Mouse (Mus musculus) forebrain, postnatal 0 days (tissue): ENCODE data around the gene Mcu. TPM values are rescaled to one million over a fixed set of nuclear protein-coding genes. Genes with fewer than 3 reads are reported as not detected.

Experiments used
- ATAC-seq: fragments of 200-750 bp; cut with Nextera tagmentation; 2 replicates; pipeline ENCODE4 v1.8.0; 2017; ENCODE audit warnings: mild to moderate bottlenecking, moderate library complexity
- DNase-seq: peaks from one replicate; pipeline ENCODE4 v3.0.0-alpha.2; 2015
- H3K27ac ChIP-seq: fragments of 300-500 bp; sonication (generic); 2 replicates; pipeline ENCODE4 v1.5.1; 2014; ENCODE audit warnings: low read depth, mild to moderate bottlenecking, antibody characterized with exemption, low read length, moderate library complexity, mixed read lengths
- H3K27me3 ChIP-seq: fragments of 300-500 bp; sonication (generic); 2 replicates; pipeline ENCODE4 v1.6.1; 2014; ENCODE audit warnings: mild to moderate bottlenecking, low read length, mixed read lengths; ENCODE audit not compliant: insufficient read depth
- H3K36me3 ChIP-seq: fragments of 300-500 bp; sonication (generic); 2 replicates; pipeline ENCODE4 v1.6.1; 2014; ENCODE audit warnings: mild to moderate bottlenecking, moderate library complexity; ENCODE audit not compliant: insufficient read depth
- H3K4me1 ChIP-seq: fragments of 300-500 bp; sonication (generic); 2 replicates; pipeline ENCODE4 v1.6.1; 2014; ENCODE audit warnings: antibody characterized with exemption; ENCODE audit not compliant: insufficient read depth
- H3K4me2 ChIP-seq: fragments of 300-500 bp; sonication (generic); 2 replicates; pipeline ENCODE4 v1.6.1; 2014; ENCODE audit warnings: low read depth, mild to moderate bottlenecking, moderate library complexity
- H3K4me3 ChIP-seq: fragments of 300-500 bp; sonication (generic); 2 replicates; pipeline ENCODE4 v1.5.1; 2014; ENCODE audit warnings: low read depth, low read length, mixed read lengths
- H3K9ac ChIP-seq: fragments of 300-500 bp; sonication (generic); 2 replicates; pipeline ENCODE4 v1.6.1; 2014; ENCODE audit warnings: mild to moderate bottlenecking
- H3K9me3 ChIP-seq: fragments of 300-500 bp; sonication (generic); 2 replicates; pipeline ENCODE4 v1.6.1; 2016; ENCODE audit warnings: low read length
- CTCF ChIP-seq: sonication (generic); IDR thresholded peaks from 2 replicates; pipeline ENCODE4 v1.5.1; 2016; ENCODE audit warnings: antibody characterized with exemption, control low read depth, low read depth
- WGBS: fragments of 180-500 bp; shearing (Covaris S2); extraction: QIAGEN DNeasy Blood & Tissue Kit; methylation state at CpG from one replicate; pipeline ENCODE4 v1.1.7; 2014; 5-methylcytosine and 5-hydroxymethylcytosine counted together
- polyA plus RNA-seq: library from polyadenylated mRNA; unstranded; fragments of >200 nt; fragmentation: Nextera tagmentation; extraction: Ambion mirVana; gene quantifications from 2 replicates; pipeline ENCODE4 v1.2.1, GENCODE M21; 2015
- total RNA-seq: library from RNA; depleted of rRNA; stranded (reverse); fragments of >200 nt; gene quantifications from 2 replicates; pipeline ENCODE4 v1.2.3, GENCODE M21; 2014

The Mcu gene
- total and polyA plus RNA-seq, 2 experiments from 2014 or later, result 41.0 to 58.0 TPM

DNA sequence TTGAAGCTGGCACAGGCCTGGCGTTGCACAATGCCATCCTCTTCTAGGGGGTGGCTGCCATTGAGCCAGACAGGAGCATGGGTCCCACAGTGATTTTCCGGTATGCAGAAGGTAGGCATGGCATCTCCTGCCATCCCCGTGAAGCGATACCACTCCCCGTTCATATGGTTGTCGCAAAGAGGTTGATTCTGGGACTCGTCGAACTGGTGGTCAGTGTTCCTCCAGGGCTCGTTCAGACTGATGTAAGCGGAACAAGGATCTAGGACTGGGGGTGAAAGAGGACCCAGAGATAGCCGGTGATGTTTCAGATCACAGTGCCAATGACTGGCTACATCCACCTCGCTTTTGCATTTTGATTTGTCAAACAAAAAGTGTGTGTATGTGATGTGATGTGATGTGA is 177.8 kb downstream of the Mcu start:
- Histone ChIP-seq H3K4me2 (no peak overlapping the region), H3K4me1 (no peaks in the 10 kb centered on the region), H3K9me3 (no peaks in the 10 kb centered on the region), H3K36me3 (no peaks in the 10 kb centered on the region), H3K27ac (no peak overlapping the region), H3K9ac (no peak overlapping the region), H3K4me3 (no peak overlapping the region), H3K27me3 (no peaks in the 10 kb centered on the region)
- no peak for DNase-seq
- TF ChIP-seq CTCF, result no peak
- 95% methylated on average over 12 of the region's 12 CpGs for WGBS
- ATAC-seq, result no peak

DNA sequence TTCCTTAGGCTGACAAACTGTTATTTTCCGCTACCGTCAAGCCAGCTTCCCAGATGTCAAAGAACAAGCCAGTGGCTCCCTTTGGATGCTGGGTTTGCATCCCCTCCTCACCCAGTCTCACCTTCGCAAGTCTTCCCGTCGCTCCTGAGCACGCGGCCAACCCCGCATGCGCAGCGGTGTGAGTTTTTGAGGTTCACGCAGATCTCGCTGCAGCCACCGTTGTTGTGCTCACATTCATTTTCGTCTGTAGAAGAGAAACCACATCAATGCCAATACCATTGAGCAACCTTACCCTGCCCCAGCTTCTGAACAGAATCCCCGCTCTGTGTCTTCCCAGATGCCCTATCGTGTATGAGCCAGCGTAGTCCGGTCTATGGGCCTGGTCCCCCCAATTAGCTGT is 180.7 kb downstream of the Mcu start:
- no peaks in the 10 kb centered on the region for H3K9me3 ChIP-seq
- H3K27ac ChIP-seq, result no peak overlapping the region
- H3K36me3 ChIP-seq, result no peaks in the 10 kb centered on the region
- H3K4me2 ChIP-seq, result no peak overlapping the region
- no peaks in the 10 kb centered on the region for H3K27me3 ChIP-seq
- no peak for ATAC-seq
- no peak for DNase-seq
- H3K4me3 ChIP-seq, result no peak overlapping the region
- WGBS, result 94% methylated on average over 18 of the region's 18 CpGs
- no peaks in the 10 kb centered on the region for H3K4me1 ChIP-seq
- TF ChIP-seq CTCF, result no peak
- no peak overlapping the region for H3K9ac ChIP-seq

GRCm38 (mm10) chr10:59430701-59431218 is 185.7 kb downstream of the Mcu start:
- Histone ChIP-seq H3K9me3 (no peaks in the 10 kb centered on the region), H3K4me3 (no peak overlapping the region), H3K36me3 (no peaks in the 10 kb centered on the region), H3K27me3 (no peaks in the 10 kb centered on the region), H3K27ac (no peak overlapping the region), H3K4me1 (no peaks in the 10 kb centered on the region), H3K9ac (no peak overlapping the region), H3K4me2 (no peak overlapping the region)
- 73% methylated on average over 6 of the region's 6 CpGs for WGBS
- ATAC-seq (no peak), DNase-seq (no peak)
- TF ChIP-seq CTCF, result no peak

- DNase-seq, result no peak
- Histone ChIP-seq H3K4me3 (no peak overlapping the region), H3K9ac (no peak overlapping the region), H3K9me3 (no peaks in the 10 kb centered on the region), H3K27me3 (no peaks in the 10 kb centered on the region), H3K4me2 (no peak overlapping the region), H3K4me1 (no peaks in the 10 kb centered on the region), H3K27ac (no peak overlapping the region), H3K36me3 (no peaks in the 10 kb centered on the region)
- WGBS, result 78% methylated on average over 16 of the region's 16 CpGs
- no peak for ATAC-seq
- TF ChIP-seq CTCF, result no peak
Measured at GRCm38 (mm10) chr10:59429448-59430135, 186.9 kb downstream of the Mcu start.

- no peak overlapping the region for H3K4me2 ChIP-seq
- H3K4me1 ChIP-seq, result no peaks in the 10 kb centered on the region
- DNase-seq (no peak), ATAC-seq (no peak)
- no peak for TF ChIP-seq CTCF
- 85% methylated on average over 4 of the region's 4 CpGs for WGBS
- no peaks in the 10 kb centered on the region for H3K27me3 ChIP-seq
- H3K9me3 ChIP-seq, result no peaks in the 10 kb centered on the region
- no peak overlapping the region for H3K4me3 ChIP-seq
- no peaks in the 10 kb centered on the region for H3K36me3 ChIP-seq
- no peak overlapping the region for H3K9ac ChIP-seq
- H3K27ac ChIP-seq, result no peak overlapping the region
Measured at GRCm38 (mm10) chr10:59426371-59426770, 190.1 kb downstream of the Mcu start.

DNA sequence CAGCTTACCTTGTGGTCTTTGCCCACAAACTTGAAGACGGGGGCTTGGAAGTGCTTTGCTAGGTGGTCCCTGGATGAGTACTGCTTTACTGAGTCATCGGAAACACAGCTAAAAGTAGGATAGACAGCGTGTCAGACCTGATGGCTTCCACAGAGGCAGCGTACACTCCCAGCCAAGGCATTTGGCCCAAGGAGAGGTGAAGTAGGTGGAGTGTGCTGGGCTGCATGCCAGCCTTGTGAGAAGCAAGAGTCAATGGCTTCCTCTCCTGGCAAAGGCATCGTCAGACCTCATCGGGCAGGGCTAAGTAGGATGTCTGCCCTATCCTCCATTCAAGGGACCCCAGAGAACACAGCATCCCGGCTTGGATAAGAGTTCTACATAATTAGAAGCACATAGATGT is 191.1 kb downstream of the Mcu start:
- DNase-seq, result no peak
- TF ChIP-seq CTCF, result no peak
- H3K9me3 ChIP-seq, result no peaks in the 10 kb centered on the region
- WGBS, result 72% methylated on average over 7 of the region's 7 CpGs
- no peak overlapping the region for H3K9ac ChIP-seq
- ATAC-seq, result no peak
- no peaks in the 10 kb centered on the region for H3K27me3 ChIP-seq
- no peaks in the 10 kb centered on the region for H3K36me3 ChIP-seq
- no peak overlapping the region for H3K4me2 ChIP-seq
- H3K4me1 ChIP-seq, result no peaks in the 10 kb centered on the region
- no peak overlapping the region for H3K27ac ChIP-seq
- no peak overlapping the region for H3K4me3 ChIP-seq

DNA sequence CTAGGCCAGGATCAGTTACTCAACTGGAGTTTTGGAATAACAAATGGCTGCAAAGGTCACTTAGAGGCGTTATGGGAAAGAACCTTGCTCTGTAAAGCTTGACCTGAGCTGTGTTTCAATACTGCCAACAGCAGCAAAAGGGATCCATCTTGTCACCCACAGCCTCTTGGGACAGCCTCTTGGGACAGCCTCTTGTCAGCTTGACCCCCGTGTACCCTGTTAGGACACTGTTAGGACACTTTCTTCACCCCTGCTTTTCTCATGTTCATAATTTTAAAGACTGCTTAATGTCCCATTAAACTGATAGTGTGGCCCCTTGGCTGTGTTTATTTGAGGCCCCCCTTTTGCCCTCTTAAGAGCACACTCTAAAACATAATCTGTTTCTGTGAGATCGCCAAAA is 192.0 kb downstream of the Mcu start:
- H3K4me1 ChIP-seq, result no peaks in the 10 kb centered on the region
- no peaks in the 10 kb centered on the region for H3K36me3 ChIP-seq
- H3K27me3 ChIP-seq, result no peaks in the 10 kb centered on the region
- H3K9me3 ChIP-seq, result no peaks in the 10 kb centered on the region
- H3K9ac ChIP-seq, result no peak overlapping the region
- TF ChIP-seq CTCF, result no peak
- 76% methylated on average over 3 of the region's 3 CpGs for WGBS
- DNase-seq (no peak), ATAC-seq (no peak)
- no peak overlapping the region for H3K4me2 ChIP-seq
- no peak overlapping the region for H3K4me3 ChIP-seq
- no peak overlapping the region for H3K27ac ChIP-seq
